Mouse (Mus musculus): ENCODE data around the gene Klhdc1.

GRCm38 (mm10) chr12:69215000-69215785, 25.8 kb upstream of the Klhdc1 start:
- no peak for TF ChIP-seq EP300 (IDR thresholded peaks at IDR 0.05; ENCODE audit: low read depth)
- no peak for TF ChIP-seq CTCF (IDR thresholded peaks at IDR 0.05; ENCODE audit: low read depth)

Data from heart, postnatal 0 days (tissue).